Mouse (Mus musculus): ENCODE measurements around the gene Gm20716. TPM values are rescaled to one million over a fixed set of nuclear protein-coding genes. Genes with fewer than 3 reads are reported as not detected.

Gene Gm20716
- 14.6 and 17.1 TPM in 2 replicates for polyA plus RNA-seq (2014; fragmentation: Nextera tagmentation; extraction: Ambion mirVana)

DNA sequence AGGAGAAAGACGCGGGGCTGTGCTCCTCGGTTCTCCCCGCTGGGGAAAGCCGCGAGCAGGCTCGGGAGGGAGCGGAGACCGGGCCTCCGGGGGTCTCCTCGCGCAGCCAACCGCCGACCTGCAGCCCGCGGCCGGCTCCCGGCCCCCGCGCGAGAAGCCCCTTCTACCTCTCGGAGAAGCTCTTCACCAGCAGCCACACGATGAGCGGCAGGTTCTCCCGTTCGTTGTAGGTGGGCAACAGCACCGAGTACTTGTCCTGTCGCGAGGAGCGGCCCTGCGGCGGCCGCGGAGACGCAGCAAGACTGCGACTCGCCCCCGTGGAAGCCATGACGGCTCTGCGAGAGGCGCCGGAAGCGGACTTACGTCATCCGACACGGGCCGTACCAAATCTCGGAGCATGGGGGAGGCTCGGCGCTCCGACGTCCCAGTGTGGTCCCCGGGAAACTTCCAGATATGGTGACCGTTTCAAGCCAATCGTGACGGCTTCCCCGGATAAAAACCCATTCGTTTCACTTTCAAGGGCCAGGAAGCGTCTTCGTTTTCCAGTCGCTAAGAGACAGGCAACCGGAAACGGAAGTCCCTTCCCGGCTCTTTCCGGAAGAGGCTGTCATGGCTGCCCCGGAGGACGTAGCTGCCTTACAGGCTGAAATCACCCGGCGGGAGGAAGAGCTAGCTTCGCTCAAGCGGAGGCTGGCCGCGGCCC is at the start of gene Gm20716, which contains the start of the genes Dpm1 and Mocs3:
TSS of gene Gm20716 (minus strand) at position 339 of the 703 bp plus-strand sequence.
TSS of gene Dpm1 (minus strand) at position 566 of the 703 bp plus-strand sequence.
TSS of gene Mocs3 (plus strand) at position 597 of the 703 bp plus-strand sequence.
- H3K36me3 ChIP-seq (ENCODE audit: control insufficient read depth, insufficient read depth, low read length): peaks cover 15% of the 10 kb centered on the region
- under 1% methylated on average over 69 of the region's 73 CpGs for WGBS

DNA sequence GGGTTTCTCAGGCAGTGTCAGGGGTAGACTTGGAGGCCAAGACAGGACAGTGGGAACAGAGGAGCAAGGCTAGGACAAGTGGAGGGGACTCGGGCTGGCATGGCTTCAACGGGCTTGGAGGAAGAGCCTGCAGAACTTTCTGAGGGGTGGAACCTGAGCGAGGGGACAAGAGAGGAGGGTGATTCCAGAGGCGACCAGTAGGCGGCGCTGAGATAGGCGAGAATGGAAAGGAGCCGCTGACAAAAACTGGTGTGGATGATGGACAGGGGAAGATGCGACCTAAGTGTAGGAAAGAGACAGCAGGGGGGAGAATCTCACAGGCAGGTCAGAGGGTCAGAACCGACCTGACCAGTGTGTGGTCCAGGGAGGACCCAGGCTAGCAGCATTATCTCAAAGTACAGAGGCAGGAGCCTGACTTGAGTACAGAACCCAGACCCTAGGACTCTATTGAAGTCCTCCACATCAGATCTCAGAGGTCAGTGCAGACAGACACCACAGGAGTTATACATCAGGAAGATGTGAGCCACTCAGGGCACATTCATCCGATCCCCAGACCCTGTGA is 44.3 kb upstream of the Gm20716 start:
- ATAC-seq (replicated peaks; ENCODE audit: low FRiP score) (no peak), DNase-seq (ENCODE audit: low spot score) (peak; percentile 62)
- Histone ChIP-seq H3K4me2 (no peak overlapping the region), H3K4me3 (ENCODE audit: low read depth, low read length) (no peak overlapping the region), H3K9me3 (ENCODE audit: control insufficient read depth, low read length) (no peaks in the 10 kb centered on the region), H3K9ac (ENCODE audit: low read depth, low read length) (no peak overlapping the region), H3K4me1 (replicated peaks; ENCODE audit: control insufficient read depth, insufficient read depth, low read length) (peaks cover 9% of the 10 kb centered on the region), H3K27me3 (replicated peaks; ENCODE audit: control insufficient read depth, insufficient read depth, low read length) (peaks cover 57% of the 10 kb centered on the region), H3K27ac (ENCODE audit: low read depth, low read length) (no peak overlapping the region), H3K36me3 (ENCODE audit: control insufficient read depth, insufficient read depth, low read length) (no peaks in the 10 kb centered on the region)
- 5% methylated on average over 11 of the region's 11 CpGs for WGBS

More for the DNA sequence above, at the start of gene Gm20716, which contains the start of the genes Dpm1 and Mocs3:
- ATAC-seq (replicated peaks; ENCODE audit: low FRiP score) (peak; percentile 86), DNase-seq (ENCODE audit: low spot score) (peak; percentile 87)
- H3K4me3 ChIP-seq (ENCODE audit: low read depth, low read length): peak within 1 kb of the TSS; percentile 99
- H3K27ac ChIP-seq (ENCODE audit: low read depth, low read length): peak within 1 kb of the TSS; percentile 56
- peaks cover 21% of the 10 kb centered on the region for H3K4me1 ChIP-seq (replicated peaks; ENCODE audit: control insufficient read depth, insufficient read depth, low read length)
- peak within 1 kb of the TSS; percentile 91 for H3K4me2 ChIP-seq
- H3K9me3 ChIP-seq (ENCODE audit: control insufficient read depth, low read length): no peaks in the 10 kb centered on the region
- H3K27me3 ChIP-seq (replicated peaks; ENCODE audit: control insufficient read depth, insufficient read depth, low read length): no peaks in the 10 kb centered on the region
- H3K9ac ChIP-seq (ENCODE audit: low read depth, low read length): peak within 1 kb of the TSS; percentile 97

DNA sequence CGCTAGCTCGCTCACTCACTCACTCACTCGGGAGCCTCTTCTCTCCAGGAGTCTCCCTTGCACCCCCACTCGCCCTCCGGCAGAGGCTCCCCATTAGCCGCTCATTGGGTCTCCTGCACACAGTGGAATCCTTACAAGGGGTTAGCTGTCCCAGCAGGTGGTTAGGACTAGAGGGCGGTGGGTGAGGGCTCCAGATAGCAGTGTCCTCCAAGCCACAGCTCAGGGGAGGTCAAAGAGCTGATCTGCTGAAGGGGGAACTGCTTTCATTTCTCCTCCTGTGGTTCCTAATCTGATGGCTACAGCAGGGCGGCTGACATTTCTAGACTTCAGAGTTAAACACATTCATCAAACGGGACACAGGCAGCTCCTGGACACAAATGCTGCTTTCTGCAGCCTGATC is 43.2 kb upstream of the Gm20716 start:
- Histone ChIP-seq H3K4me1 (replicated peaks; ENCODE audit: control insufficient read depth, insufficient read depth, low read length) (peaks cover 9% of the 10 kb centered on the region), H3K36me3 (ENCODE audit: control insufficient read depth, insufficient read depth, low read length) (no peaks in the 10 kb centered on the region), H3K4me3 (ENCODE audit: low read depth, low read length) (no peak overlapping the region), H3K27ac (ENCODE audit: low read depth, low read length) (no peak overlapping the region), H3K9ac (ENCODE audit: low read depth, low read length) (no peak overlapping the region), H3K9me3 (ENCODE audit: control insufficient read depth, low read length) (no peaks in the 10 kb centered on the region), H3K4me2 (peak overlapping the region; percentile 37), H3K27me3 (replicated peaks; ENCODE audit: control insufficient read depth, insufficient read depth, low read length) (peaks cover 56% of the 10 kb centered on the region)
- 14% methylated on average over 9 of the region's 9 CpGs for WGBS
- DNase-seq (ENCODE audit: low spot score) (no peak), ATAC-seq (replicated peaks; ENCODE audit: low FRiP score) (no peak)

DNA sequence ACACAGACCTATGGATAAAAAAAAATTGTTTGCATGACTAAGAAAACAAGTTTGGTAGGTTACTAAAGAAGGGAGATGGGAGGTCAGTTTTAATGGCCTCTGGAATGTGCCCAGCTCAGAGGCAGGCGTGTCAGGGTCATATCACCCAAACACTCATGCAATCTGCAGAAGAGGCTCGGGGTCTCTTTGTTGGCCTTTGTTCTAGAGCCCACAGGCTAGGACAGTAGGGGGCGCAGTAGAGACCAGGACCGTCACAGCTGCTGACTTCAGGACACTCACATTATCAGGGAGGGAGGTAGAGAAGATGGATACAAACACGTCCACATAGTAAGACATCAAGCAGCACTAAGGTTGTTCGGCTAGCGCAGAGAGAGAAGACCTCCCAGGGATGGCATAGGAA is 37.9 kb upstream of the Gm20716 start:
- H3K27ac ChIP-seq (ENCODE audit: low read depth, low read length): no peak overlapping the region
- H3K4me2 ChIP-seq: peak overlapping the region; percentile 29
- no peak overlapping the region for H3K9ac ChIP-seq (ENCODE audit: low read depth, low read length)
- no peaks in the 10 kb centered on the region; the same call in 1 of the 2 replicates for H3K4me1 ChIP-seq (replicated peaks; ENCODE audit: control insufficient read depth, insufficient read depth, low read length)
- no peaks in the 10 kb centered on the region for H3K9me3 ChIP-seq (ENCODE audit: control insufficient read depth, low read length)
- no peaks in the 10 kb centered on the region for H3K36me3 ChIP-seq (ENCODE audit: control insufficient read depth, insufficient read depth, low read length)
- no peak for ATAC-seq (replicated peaks; ENCODE audit: low FRiP score)
- WGBS: 18% methylated on average over 7 of the region's 7 CpGs
- H3K27me3 ChIP-seq (replicated peaks; ENCODE audit: control insufficient read depth, insufficient read depth, low read length): peaks cover 20% of the 10 kb centered on the region
- no peak overlapping the region for H3K4me3 ChIP-seq (ENCODE audit: low read depth, low read length)
- no peak for DNase-seq (ENCODE audit: low spot score)

DNA sequence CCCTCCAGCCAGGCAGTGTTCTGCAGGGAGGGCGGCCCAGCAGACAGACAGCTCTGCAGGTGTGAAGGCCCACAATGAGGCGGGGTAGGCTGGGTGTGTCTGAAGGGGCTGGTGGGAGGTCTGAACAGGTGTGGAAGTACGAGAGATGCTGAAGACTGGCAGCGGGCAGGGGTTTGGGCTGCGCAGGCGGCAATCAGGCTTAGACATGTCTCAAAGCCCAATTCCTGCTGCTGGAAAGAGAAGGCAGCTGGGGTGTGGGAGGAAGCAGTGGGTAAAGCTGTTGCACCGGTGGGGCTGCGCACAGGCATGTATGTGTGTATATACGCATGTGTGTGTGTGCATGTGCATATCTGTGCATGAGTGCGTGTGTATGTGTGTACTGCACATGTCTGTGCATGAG is 30.7 kb upstream of the Gm20716 start:
- ATAC-seq (replicated peaks; ENCODE audit: low FRiP score): no peak
- Histone ChIP-seq H3K4me3 (ENCODE audit: low read depth, low read length) (no peak overlapping the region), H3K27ac (ENCODE audit: low read depth, low read length) (no peak overlapping the region), H3K9me3 (ENCODE audit: control insufficient read depth, low read length) (no peaks in the 10 kb centered on the region), H3K36me3 (ENCODE audit: control insufficient read depth, insufficient read depth, low read length) (no peaks in the 10 kb centered on the region), H3K9ac (ENCODE audit: low read depth, low read length) (no peak overlapping the region), H3K27me3 (replicated peaks; ENCODE audit: control insufficient read depth, insufficient read depth, low read length) (peaks cover 36% of the 10 kb centered on the region), H3K4me2 (no peak overlapping the region), H3K4me1 (replicated peaks; ENCODE audit: control insufficient read depth, insufficient read depth, low read length) (no peaks in the 10 kb centered on the region)
- no peak for DNase-seq (ENCODE audit: low spot score)
- 85% methylated on average over 10 of the region's 10 CpGs for WGBS

DNA sequence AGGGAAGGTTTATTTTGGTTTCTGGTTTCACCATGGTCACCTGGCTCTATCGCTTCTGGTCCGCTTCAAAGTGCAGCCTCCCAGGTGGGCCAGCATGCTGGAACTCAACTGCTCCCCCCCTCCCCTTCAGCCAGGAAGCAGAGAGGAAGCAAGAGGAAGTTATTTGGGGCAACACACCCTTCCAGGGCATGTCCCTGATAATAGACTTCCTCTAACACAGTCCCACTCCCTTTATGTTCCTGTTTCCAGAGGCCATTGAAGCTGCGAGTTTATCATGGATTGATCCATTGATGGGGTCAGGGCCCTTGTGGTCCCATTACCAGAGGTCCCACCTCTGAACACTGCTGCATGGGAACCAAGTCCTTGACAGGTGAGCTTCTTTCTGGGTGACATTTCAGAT is 30.0 kb upstream of the Gm20716 start:
- H3K27ac ChIP-seq (ENCODE audit: low read depth, low read length): no peak overlapping the region
- H3K4me3 ChIP-seq (ENCODE audit: low read depth, low read length): no peak overlapping the region
- peaks cover 36% of the 10 kb centered on the region for H3K27me3 ChIP-seq (replicated peaks; ENCODE audit: control insufficient read depth, insufficient read depth, low read length)
- no peaks in the 10 kb centered on the region for H3K9me3 ChIP-seq (ENCODE audit: control insufficient read depth, low read length)
- H3K4me1 ChIP-seq (replicated peaks; ENCODE audit: control insufficient read depth, insufficient read depth, low read length): no peaks in the 10 kb centered on the region
- no peak overlapping the region for H3K9ac ChIP-seq (ENCODE audit: low read depth, low read length)
- 53% methylated on average over 3 of the region's 3 CpGs for WGBS
- no peaks in the 10 kb centered on the region for H3K36me3 ChIP-seq (ENCODE audit: control insufficient read depth, insufficient read depth, low read length)
- H3K4me2 ChIP-seq: no peak overlapping the region
- ATAC-seq (replicated peaks; ENCODE audit: low FRiP score) (no peak), DNase-seq (ENCODE audit: low spot score) (no peak)

DNA sequence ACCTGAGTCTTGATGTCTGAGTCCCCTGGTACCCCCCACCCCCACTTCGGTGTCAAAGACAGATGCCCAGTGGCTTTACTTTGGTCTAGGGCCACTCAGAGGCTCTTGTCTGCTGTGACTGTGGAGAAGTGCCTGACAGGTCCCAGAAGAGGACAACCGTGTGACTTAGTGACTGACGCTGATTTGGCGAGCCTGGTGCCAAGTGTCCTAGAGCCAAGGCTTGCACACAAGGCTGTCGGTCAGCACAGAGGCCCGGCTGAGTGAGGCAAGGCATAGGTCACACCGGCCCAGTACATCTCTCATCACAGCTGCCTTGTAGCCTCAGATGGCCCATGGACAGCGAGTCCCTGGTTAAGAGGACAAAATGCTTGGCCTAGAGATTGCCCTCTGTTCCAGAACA is 28.9 kb upstream of the Gm20716 start:
- H3K4me1 ChIP-seq (replicated peaks; ENCODE audit: control insufficient read depth, insufficient read depth, low read length): no peaks in the 10 kb centered on the region
- no peak for DNase-seq (ENCODE audit: low spot score)
- no peaks in the 10 kb centered on the region for H3K36me3 ChIP-seq (ENCODE audit: control insufficient read depth, insufficient read depth, low read length)

DNA sequence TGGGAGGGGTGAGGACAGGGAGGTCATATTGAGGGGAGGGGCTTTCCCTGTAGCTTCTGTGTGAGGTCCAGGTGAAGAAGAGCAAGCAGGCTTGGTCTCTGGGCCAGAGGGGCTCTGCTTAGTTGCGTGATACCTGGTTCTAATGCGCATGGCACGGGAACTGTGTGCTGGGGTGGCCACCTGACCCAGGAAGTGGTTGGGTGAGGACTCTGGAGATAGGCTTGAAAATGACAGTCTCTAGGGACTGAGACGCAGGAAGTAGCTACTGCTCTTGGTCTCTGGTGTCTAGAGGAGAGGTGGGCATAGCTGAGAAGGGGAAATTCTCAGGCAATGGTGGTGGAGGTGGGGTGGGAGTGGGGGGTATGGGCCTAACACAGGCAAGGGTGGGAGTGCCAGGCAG is 27.0 kb upstream of the Gm20716 start:
- Histone ChIP-seq H3K4me1 (replicated peaks; ENCODE audit: control insufficient read depth, insufficient read depth, low read length) (0 out of 2 replicates have a peak, but pooled peaks cover 4% of the 10 kb centered on the region), H3K4me3 (ENCODE audit: low read depth, low read length) (no peak overlapping the region), H3K9me3 (ENCODE audit: control insufficient read depth, low read length) (no peaks in the 10 kb centered on the region), H3K36me3 (ENCODE audit: control insufficient read depth, insufficient read depth, low read length) (no peaks in the 10 kb centered on the region), H3K27ac (ENCODE audit: low read depth, low read length) (no peak overlapping the region), H3K27me3 (replicated peaks; ENCODE audit: control insufficient read depth, insufficient read depth, low read length) (peaks cover 40% of the 10 kb centered on the region), H3K9ac (ENCODE audit: low read depth, low read length) (no peak overlapping the region), H3K4me2 (no peak overlapping the region)
- 63% methylated on average over 4 of the region's 4 CpGs for WGBS
- ATAC-seq (replicated peaks; ENCODE audit: low FRiP score) (no peak), DNase-seq (ENCODE audit: low spot score) (no peak)

More for the DNA sequence above, 28.9 kb upstream of the Gm20716 start:
- Histone ChIP-seq H3K4me3 (ENCODE audit: low read depth, low read length) (no peak overlapping the region), H3K9me3 (ENCODE audit: control insufficient read depth, low read length) (no peaks in the 10 kb centered on the region), H3K4me2 (no peak overlapping the region), H3K27ac (ENCODE audit: low read depth, low read length) (no peak overlapping the region), H3K27me3 (replicated peaks; ENCODE audit: control insufficient read depth, insufficient read depth, low read length) (peaks cover 39% of the 10 kb centered on the region), H3K9ac (ENCODE audit: low read depth, low read length) (no peak overlapping the region)
- 78% methylated on average over 8 of the region's 8 CpGs for WGBS
- no peak for ATAC-seq (replicated peaks; ENCODE audit: low FRiP score)
